Mouse (Mus musculus): ENCODE results near the gene Tef. TPM values are rescaled to one million over a fixed set of nuclear protein-coding genes. Genes with fewer than 3 reads are reported as not detected.

Gene Tef
- total and polyA plus RNA-seq, 3 experiments: 12.3 to 21.7 TPM; not detected in 1

- no peak overlapping the region for H3K9ac ChIP-seq (ENCODE audit: control insufficient read depth, low read depth, low read length, poor library complexity, severe bottlenecking)
- no peak for DNase-seq (ENCODE audit: low read depth, low spot score)
- no peak for TF ChIP-seq GABPA (IDR thresholded peaks at IDR 0.05; ENCODE audit: low read depth, low read length)
- no peak for TF ChIP-seq TBP (IDR thresholded peaks at IDR 0.05; ENCODE audit: low read depth, low read length)
- TF ChIP-seq NRF1 (IDR thresholded peaks at IDR 0.05; ENCODE audit: insufficient read depth, low read depth, low read length, poor library complexity, severe bottlenecking): no peak
- TF ChIP-seq ZC3H11A (IDR thresholded peaks at IDR 0.05; ENCODE audit: low read depth, low read length): no peak
- TF ChIP-seq MYC (IDR thresholded peaks at IDR 0.05; ENCODE audit: low read depth, low read length): no peak
- TF ChIP-seq NELFE (IDR thresholded peaks at IDR 0.05; ENCODE audit: low read depth, low read length): no peak
- TF ChIP-seq ZMIZ1 (IDR thresholded peaks at IDR 0.05; ENCODE audit: low read depth, low read length): no peak
- no peaks in the 10 kb centered on the region for H3K79me2 ChIP-seq (ENCODE audit: control insufficient read depth, insufficient read depth, low read length, poor library complexity)
- no peaks in the 10 kb centered on the region for H3K27me3 ChIP-seq (ENCODE audit: control insufficient read depth in 1 of 2, insufficient read depth in 2 of 2, low read length in 2 of 2)
- no peaks in the 10 kb centered on the region for H3K4me1 ChIP-seq (ENCODE audit: control insufficient read depth in 1 of 2, insufficient read depth in 2 of 2, low read length in 2 of 2)
- no peaks in the 10 kb centered on the region for H3K9me3 ChIP-seq (replicated peaks; ENCODE audit: insufficient read depth, low read length)
- no peak overlapping the region for H3K27ac ChIP-seq (ENCODE audit: control insufficient read depth, low read depth, low read length)
- H3K4me3 ChIP-seq (ENCODE audit: control insufficient read depth in 1 of 2, insufficient read depth in 1 of 2, low read depth in 2 of 2, low read length in 2 of 2): no peak overlapping the region
- no peaks in the 10 kb centered on the region for H3K36me3 ChIP-seq (ENCODE audit: control insufficient read depth in 1 of 2, insufficient read depth in 2 of 2, low read length in 2 of 2)
Observed at GRCm38 (mm10) chr15:81824832-81825231, 22.6 kb downstream of the Tef start.

GRCm38 (mm10) chr15:81828426-81829207, 26.4 kb downstream of the Tef start:
- TF ChIP-seq CTCF (IDR thresholded peaks at IDR 0.05 in 2 of 3, conservative IDR thresholded peaks at IDR 0.05 in 1 of 3; ENCODE audit: control insufficient read depth in 1 of 3, insufficient read depth in 1 of 3, low read depth in 2 of 3, low read length in 3 of 3, poor library complexity in 1 of 3, severe bottlenecking in 1 of 3) (no peak), POLR2AphosphoS2 (IDR thresholded peaks at IDR 0.05; ENCODE audit: low read length) (no peak), MXI1 (IDR thresholded peaks at IDR 0.05; ENCODE audit: low read depth, low read length) (no peak), MEF2A (IDR thresholded peaks at IDR 0.05; ENCODE audit: extremely low read depth, insufficient replicate concordance, low read depth, low read length, poor library complexity, severe bottlenecking) (no peak), ELF1 (IDR thresholded peaks at IDR 0.05; ENCODE audit: low read depth, low read length) (no peak), USF1 (IDR thresholded peaks at IDR 0.05; ENCODE audit: low read depth, low read length) (no peak), POLR2AphosphoS5 (IDR thresholded peaks at IDR 0.05; ENCODE audit: borderline replicate concordance, low read depth, low read length) (no peak), NRF1 (IDR thresholded peaks at IDR 0.05; ENCODE audit: insufficient read depth, low read depth, low read length, poor library complexity, severe bottlenecking) (no peak), MYC (IDR thresholded peaks at IDR 0.05; ENCODE audit: low read depth, low read length) (no peak), MYB (IDR thresholded peaks at IDR 0.05; ENCODE audit: low read depth, low read length) (no peak), TAL1 (IDR thresholded peaks at IDR 0.05; ENCODE audit: low read length) (no peak)
- no peak overlapping the region for H3K4me3 ChIP-seq (ENCODE audit: control insufficient read depth in 1 of 2, insufficient read depth in 1 of 2, low read depth in 2 of 2, low read length in 2 of 2)
- no peaks in the 10 kb centered on the region; a peak in 1 of 4 replicates for H3K36me3 ChIP-seq (ENCODE audit: control insufficient read depth in 1 of 2, insufficient read depth in 2 of 2, low read length in 2 of 2)
- no peak for DNase-seq (ENCODE audit: low read depth, low spot score)
- no peak overlapping the region for H3K9ac ChIP-seq (ENCODE audit: control insufficient read depth, low read depth, low read length, poor library complexity, severe bottlenecking)
- no peaks in the 10 kb centered on the region for H3K79me2 ChIP-seq (ENCODE audit: control insufficient read depth, insufficient read depth, low read length, poor library complexity)
- no peaks in the 10 kb centered on the region for H3K9me3 ChIP-seq (replicated peaks; ENCODE audit: insufficient read depth, low read length)
- H3K27me3 ChIP-seq (ENCODE audit: control insufficient read depth in 1 of 2, insufficient read depth in 2 of 2, low read length in 2 of 2): no peaks in the 10 kb centered on the region
- no peak overlapping the region for H3K27ac ChIP-seq (ENCODE audit: control insufficient read depth, low read depth, low read length)
- H3K4me1 ChIP-seq (ENCODE audit: control insufficient read depth in 1 of 2, insufficient read depth in 2 of 2, low read length in 2 of 2): peaks cover 0 to 12% of the 10 kb centered on the region in 2 experiments; a peak in 3 of 4 replicates

All from MEL (cell line).